Mouse (Mus musculus): Measurements from ENCODE around the gene Cox5b. TPM values are rescaled to one million over a fixed set of nuclear protein-coding genes. Genes with fewer than 3 reads are reported as not detected.

The Cox5b gene
- total RNA-seq, 2 experiments from 2014 or later, result 579 to 668 TPM

DNA sequence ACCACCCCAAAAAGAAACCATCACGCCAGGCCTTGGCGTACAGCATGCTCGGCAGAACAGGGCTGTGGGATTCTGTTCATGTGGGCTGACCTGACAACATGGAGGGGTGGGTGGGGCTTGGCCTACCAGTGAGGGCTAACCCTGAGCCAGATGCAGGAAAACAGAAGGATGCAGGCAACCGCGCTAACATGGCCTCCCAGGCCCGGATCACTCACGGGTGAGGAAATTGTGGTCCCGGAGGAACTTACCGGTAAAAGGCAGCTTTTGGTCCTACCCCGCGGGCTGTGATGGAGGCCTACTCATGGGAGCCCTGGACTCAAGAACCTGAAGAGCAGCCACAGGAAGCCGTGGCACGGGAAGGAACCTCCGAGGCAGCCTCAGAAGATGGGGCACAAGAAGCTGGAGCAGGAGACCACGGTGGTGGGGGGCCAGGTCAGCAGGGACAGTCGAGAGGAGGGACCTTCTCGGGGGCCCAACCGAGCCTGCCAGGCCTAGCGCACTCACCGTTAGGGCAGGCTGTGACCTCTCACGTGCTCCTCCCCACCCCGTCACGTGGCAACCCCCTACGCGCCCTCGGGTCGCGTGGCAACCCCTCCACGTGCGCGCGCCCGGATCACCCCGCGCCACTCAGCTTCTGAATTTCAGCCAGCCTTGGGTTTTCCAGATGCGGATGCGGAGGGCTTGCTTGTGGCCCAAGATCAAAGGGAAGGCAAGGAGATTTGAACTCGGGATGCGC lies 8.5 kb upstream of the Cox5b start, which contains the start of gene Fam178b:
TSS of gene Fam178b (minus strand) at position 564 of the 736 bp plus-strand sequence.
- intact Hi-C loops (cut with DNase I), result no loop called here
- no peak for DNase-seq (ENCODE audit: low spot score in 2 of 2)

DNA sequence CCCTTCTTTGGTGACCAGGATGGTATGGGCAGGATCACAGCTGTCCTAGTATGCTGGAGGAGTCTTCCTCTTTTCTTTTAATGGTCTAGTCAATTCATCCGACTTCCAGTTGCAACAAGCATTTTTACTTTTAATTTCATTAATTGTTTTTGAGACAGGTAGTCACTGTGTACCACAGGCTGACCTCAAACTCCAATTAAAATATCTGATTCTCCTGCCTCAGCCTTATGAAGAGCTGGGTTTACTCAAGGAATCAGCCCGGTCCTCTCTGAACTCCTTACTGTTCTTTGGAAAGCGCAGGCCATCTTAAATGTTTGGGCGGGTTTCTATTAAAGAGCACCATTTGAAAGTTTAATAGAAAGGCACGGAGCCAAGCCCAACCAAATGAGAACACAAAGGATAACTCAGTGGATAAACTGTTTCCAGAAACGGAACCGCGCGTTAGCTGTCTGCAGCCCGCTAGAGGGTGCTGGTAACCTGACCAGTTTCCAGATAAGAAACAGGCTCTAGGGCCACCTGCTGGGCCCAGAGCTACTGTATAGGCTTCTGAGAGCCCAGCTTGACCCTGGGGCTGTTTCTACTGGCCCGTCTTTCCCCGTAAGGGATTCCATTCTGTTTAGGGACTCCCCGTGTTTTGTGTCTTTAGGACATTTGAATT lies 7.3 kb upstream of the Cox5b start:
- DNase-seq (ENCODE audit: low spot score in 2 of 2), result peak; percentile 61 to 77
- intact Hi-C loops (cut with DNase I), result loop anchor here (2.0 kb wide), 1 partner anchor 137 kb away; the partner anchor contains the start of gene Ankrd39

DNA sequence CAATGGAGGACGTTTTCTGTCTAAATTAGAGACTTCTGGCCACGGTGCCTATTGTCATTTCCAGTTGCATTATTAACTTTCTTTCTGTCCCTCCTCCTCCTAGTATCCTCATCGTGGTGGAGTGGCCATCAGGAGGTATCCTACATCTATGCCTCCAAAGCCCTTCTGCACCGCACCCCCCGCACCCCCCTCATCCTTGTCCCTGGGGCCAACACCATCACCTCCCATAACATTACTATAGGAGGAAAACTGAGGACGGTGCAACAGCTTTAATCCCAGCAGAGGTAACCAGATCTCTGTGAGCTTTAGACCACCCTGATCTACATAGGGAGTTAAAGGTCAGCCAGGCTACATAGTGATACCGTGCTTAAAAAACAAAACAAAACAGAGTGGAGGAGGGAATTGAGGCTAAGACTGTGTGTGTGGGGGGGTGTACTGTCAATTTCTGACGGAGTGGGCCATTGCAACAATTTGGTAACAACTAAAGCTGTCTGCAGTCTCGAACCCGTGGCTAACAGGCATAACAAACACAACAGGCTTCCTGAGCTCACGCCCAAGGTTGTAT lies 496 bp upstream of the Cox5b start:
- intact Hi-C loops (cut with DNase I), result no loop called here
- no peak for DNase-seq (ENCODE audit: low spot score in 2 of 2)

DNA sequence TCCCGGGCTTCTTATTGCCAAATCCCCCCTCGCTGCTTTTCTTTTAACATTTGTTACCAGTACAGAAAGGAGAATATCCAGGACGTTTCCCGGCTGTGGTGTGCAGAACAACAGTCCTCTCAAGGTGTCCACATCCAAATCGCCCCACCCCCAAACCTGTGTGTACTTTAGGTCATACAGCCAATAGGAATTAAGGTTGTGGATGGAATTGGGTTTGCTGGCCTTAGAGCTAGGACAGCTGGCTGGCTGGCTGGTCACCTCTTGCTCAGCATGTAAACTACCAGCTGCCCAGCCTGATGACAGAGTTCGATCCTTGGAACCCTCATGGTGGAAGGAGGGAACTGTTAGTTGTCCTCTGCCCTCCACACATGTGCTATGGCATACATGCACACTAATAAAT lies 3.6 kb downstream of the Cox5b start:
- DNase-seq (ENCODE audit: low spot score in 2 of 2), result no peak
- intact Hi-C loops (cut with DNase I), result no loop called here

DNA sequence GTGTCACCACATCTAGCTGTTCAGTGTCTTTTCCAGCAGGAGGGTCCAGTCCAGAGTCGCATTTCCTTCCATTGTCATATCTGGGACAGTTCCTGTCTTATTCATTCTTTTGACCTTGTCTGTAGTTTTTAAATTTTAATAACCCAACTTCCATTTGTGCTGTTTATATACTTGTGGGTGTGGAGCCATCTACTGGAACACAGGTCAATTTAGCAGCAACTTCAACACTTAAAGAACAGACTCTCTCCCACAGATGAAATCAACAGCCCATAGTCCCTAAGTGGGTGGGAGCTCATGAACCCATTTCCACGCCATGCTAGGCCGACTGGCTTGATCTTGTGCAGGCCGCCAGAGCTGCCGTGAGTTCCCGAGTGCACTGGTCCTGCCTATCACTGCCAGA lies 5.2 kb downstream of the Cox5b start:
- intact Hi-C loops (cut with DNase I), result no loop called here
- DNase-seq (ENCODE audit: low spot score in 2 of 2), result no peak

DNA sequence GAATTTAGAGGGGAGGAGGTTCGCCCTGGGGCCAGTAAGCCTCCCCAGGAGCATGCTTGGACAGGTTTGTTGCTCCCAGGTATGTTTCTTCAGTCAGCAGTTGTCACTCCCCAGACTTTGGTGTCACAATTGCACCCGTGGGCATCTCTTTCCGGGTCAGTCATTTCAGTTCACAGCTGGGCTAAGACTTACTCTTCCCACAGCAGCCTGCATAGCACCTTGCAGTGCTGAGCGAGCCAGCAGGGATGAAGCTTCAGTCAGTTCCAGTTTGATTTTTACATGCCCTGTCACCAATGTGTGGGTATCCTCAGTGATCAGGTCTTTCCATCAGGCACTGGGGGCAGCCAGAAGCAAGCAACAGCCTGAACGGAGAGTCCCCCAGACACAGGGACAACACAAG lies 5.8 kb downstream of the Cox5b start:
- DNase-seq (ENCODE audit: low spot score in 2 of 2), result no peak
- intact Hi-C loops (cut with DNase I), result no loop called here

DNA sequence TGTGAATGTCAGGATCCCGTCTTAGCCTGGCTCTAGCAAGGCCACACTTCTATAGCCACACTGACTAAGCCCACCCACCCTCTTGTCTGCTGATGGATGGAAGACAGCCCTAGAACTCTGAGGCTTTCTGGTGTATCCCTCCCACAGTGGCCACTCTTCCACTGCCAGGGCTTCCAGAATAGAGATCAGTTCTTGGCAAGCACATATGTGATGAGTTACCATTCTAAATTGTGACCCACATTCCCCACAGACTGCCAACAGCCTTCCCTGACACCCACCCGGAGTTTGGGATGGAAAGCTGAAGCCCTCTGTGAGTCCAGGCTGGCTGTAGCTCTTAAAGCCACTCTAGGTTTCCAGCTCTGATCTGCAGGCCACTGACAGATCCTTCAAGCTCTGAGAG lies 15.9 kb downstream of the Cox5b start:
- peak in 1 of 2 experiments; percentile 57 for DNase-seq (ENCODE audit: low spot score in 2 of 2)
- intact Hi-C loops (cut with DNase I), result no loop called here

DNA sequence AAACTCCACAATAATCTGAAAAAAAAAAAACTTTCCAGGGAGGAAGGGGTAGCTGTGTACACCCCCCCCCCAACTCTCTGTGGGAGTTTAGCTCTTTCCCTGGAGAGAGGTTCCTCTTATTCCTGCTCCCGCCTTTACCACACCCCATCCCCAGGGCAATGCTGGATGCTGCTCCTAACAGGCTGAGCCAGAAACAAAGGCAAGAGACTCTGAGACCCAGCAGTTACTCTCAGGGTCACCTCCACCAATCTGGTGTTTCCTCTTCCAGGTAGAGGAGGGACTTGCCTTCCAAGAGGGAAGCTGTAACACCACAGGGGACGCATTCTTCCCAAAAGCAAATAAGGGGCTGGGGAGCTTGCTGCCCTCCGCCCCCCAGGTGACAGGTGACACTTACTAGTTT lies 16.5 kb downstream of the Cox5b start:
- intact Hi-C loops (cut with DNase I), result no loop called here
- no peak for DNase-seq (ENCODE audit: low spot score in 2 of 2)

DNA sequence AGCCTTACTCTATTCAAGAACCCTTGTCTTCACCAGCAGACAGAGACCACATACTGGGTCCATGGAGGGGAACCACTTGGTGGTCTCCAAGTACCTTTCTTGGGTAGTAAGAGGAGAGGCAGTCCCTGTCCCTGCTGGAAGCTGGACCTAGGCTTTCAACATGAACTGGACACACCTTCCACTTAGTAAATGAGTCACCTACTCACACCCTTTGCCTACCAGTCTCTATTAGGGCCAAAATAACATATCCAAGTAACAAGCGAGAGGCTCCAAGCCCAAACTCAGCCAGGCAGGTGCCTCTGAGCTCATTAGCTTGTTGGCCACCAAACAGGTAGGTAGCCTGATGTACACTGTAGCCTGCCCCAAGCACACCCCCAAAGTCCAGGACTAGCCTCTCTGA lies 17.4 kb downstream of the Cox5b start:
- DNase-seq (ENCODE audit: low spot score in 2 of 2), result no peak
- intact Hi-C loops (cut with DNase I), result no loop called here

DNA sequence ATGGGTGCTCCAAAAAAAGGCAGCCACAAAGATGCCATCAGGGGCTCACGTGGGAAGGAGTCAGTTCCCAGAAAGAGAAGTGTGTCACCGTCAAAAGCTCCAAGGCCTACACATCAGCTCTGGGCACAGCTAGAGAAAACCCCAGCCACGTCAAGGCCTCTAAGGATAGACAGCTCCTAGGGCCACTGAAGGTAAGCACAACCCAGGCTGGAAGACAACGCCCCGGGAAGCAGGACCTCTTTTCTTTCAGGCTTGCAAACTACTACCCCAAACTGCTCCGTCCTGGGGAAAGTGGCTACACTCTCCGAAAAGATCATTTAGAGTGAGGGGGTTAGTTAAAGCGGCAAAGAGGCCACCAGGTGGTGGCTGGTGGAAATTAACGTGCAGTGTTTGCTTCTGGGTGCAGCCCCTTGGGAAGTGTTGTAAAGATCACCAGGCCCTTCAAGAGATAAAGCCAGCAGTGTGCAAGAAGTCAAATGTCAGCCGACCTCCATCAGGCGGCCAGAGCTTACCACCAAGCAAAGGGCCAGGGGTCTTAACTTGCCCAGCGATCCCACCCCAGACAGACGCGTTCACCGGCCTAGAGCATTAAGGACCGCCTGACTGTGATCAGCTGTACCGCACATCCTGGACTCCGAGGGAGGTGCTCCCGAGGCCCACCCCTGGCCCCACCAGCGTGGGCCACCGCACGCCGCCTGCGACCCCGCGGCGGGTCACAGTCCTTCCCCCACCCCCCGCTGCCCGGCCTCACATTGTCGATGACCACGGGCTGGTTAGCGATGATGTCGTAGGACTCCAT lies 18.0 kb downstream of the Cox5b start:
- intact Hi-C loops (cut with DNase I), result no loop called here

DNA sequence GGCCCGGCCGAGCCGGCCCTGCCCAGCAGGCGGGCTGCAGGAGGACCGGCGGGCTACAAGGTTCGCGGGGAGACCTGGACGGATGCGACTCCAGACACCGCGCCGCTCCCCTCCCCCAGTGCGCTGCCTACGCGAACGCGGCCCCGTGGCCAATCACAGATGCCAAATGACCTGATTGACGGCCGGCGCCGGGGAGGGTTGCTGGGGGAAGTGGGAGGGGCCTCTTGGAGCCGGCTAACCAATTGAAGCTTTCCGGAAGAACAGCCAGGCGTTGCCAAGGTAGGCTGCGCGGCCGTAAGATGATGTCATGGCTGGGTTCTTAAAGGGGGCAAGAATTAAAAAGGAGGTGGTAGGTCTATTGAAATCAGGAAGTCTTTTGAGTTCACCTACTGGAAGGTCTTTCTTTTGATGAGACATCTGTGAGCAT lies 18.6 kb downstream of the Cox5b start, which contains the start of gene 4933424G06Rik:
TSS of gene 4933424G06Rik (plus strand) at position 296 of the 427 bp plus-strand sequence.
- DNase-seq (ENCODE audit: low spot score in 2 of 2), result peak; percentile 97
- intact Hi-C loops (cut with DNase I), result no loop called here

More for the DNA sequence above, 18.0 kb downstream of the Cox5b start:
- DNase-seq (ENCODE audit: low spot score in 2 of 2), result peak; percentile 44 to 47

DNA sequence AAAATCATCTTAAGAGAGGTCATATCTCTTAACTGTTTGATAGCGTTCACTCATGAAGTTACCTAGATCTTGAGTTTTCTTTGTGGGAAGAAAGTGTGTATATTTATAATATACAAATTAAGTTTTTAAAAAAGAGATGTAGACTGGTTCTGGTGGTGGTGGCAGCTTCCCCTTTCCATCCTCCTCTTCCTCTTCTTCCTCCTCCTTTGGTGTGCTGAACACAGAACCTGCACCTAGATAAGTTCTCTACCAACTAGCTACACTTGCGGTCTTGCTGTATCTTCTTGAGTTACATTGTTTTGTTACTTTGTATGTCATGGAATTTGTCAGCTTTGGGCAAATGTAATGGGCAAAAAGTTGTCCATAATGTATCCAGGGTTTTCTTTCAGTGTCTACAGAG lies 19.9 kb downstream of the Cox5b start:
- DNase-seq (ENCODE audit: low spot score in 2 of 2), result no peak
- intact Hi-C loops (cut with DNase I), result no loop called here

DNA sequence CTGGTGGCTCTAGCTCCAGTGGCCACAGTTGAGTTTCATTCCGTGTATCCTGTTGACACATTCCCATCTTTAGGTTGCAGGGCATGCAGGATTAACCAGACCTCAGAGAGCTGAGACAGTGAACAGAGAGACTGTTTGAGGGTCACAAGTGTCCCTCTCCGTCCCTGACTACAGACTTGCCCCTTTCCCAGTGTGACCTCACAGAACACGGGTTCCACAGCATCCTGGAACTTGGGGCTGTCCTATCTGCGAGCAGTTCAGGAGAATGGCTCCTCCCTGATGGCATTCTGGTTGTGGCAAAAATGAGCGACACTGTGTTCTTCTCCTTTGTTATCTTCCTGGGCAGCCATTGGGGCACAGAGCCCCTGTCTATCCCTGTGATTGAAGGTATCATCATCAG lies 23.1 kb downstream of the Cox5b start, which contains the start of gene Actr1b:
TSS of gene Actr1b (minus strand) at position 112 of the 400 bp plus-strand sequence.
- intact Hi-C loops (cut with DNase I), result no loop called here
- no peak for DNase-seq (ENCODE audit: low spot score in 2 of 2)

DNA sequence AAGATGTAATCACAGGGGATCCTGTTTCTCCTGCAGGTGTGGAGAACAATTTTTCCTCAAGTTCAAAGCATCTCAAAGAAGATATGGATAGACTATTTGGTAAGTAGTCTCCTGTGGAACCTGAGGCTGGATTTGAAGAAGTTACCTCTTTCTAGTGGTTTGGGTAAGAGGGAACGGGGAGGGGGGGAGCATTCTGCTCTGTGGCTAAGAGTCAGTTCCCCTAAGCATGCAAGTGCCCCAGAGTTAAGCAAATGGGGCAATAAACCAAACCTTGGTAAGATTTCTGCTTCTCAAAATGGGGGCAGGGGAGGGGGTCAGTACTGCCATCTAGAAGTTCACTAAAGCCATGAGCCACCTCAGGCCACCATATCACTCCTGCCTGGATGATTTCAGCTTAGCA lies 27.5 kb downstream of the Cox5b start:
- intact Hi-C loops (cut with DNase I), result no loop called here
- no peak for DNase-seq (ENCODE audit: low spot score in 2 of 2)

DNA sequence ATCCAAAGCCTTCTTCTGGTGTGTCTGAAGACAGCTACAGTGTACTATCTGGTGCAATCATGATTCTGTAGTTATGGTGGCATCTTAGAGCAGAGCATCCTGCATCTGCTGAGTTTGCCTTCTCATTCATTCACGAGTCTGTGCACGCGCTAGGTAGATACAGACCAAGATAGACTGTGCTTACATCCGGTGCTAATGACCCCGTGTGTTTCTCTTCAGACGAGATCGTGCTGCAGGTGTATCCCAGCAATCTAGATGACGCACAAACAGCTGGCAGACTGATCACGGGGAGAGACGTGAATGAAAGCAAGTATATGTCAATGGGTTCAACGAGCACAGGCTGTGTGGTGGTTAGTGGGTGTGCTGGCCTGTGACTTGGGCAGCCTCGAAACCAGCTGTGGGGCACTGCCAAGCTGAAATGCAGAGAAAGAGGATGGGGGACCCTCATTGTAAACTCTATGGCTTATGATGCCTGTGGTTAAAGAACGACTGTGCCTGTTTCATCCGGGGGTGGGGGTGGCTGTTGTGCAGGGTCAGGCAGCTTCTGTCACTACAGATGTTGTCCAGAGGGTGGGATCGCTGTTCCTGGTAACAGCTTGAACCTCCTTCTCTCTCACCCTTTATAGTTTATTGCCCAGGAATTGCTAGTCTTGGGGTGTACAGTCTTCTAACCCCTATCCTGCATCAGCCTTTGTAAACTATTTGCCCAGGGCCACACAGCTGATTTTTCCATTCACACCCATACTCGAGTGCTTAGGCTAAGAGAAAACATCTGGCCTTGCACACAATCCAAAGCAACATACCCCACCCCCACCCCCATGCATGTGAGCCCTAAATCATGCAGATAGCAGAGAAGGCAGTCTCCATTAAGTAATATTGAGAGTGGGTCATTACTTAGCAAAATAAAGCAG lies 32.2 kb downstream of the Cox5b start:
- intact Hi-C loops (cut with DNase I), result no loop called here
- no peak for DNase-seq (ENCODE audit: low spot score in 2 of 2)

DNA sequence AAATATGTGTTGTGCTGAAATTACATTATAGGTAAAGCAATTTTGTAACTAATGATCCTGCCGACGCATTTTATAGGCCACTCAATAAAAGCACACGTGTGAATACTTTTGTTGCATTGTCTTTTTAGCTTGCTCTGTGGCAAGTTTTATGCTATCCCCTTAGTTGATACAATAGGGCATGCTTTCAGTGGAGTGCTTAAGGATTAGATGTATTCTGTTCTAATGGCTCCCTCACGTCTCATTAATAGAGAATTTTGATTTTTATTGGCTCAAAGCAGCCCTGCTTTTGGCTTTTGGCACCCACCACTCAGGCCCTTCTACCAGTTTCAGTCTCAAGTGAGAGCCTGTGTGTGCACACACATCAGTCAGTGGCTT lies 32.8 kb downstream of the Cox5b start:
- no peak for DNase-seq (ENCODE audit: low spot score in 2 of 2)
- intact Hi-C loops (cut with DNase I), result no loop called here

DNA sequence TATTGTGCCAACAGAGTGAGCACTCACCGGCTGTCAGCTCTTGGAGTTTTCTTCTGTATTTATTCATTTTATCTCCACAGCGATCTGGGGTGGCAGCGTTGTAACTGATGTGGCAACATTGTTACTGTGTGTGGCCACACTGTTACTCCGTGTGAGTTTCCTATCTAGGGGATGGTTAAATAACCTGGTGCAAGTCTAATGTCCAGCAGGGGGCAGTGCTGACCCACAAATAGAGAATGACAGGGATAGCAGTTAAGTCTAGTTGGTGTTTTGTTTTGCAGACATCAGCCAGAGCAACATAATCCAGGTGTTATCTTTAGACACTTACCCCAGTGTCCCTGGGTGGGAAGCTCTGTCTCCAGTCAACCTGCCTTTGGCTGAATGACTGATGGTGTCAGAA lies 46.1 kb downstream of the Cox5b start:
- DNase-seq (ENCODE audit: low spot score in 2 of 2), result peak; percentile 75 to 80
- intact Hi-C loops (cut with DNase I), result loop anchor here (2.0 kb wide), 1 partner anchor 514 kb away; no protein-coding TSS in a partner anchor

DNA sequence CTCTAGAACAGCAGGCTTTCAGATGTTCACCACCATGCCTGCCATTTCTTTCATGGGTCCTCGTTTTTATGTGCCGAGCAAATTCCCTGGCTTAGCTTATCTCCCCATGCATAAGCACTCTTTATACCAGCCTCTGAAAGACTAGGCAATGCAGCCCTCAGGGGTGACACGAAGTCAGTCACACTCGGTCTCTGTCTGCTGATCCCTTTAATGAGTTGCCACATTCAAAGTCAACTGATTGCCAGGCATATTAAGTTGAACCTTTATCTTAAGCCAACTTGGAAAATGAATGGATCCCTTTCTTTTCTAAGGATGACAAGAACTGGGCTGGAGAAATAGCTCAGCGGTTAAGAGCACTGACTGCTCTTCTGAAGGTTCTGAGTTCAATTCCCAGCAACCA lies 48.0 kb downstream of the Cox5b start:
- no peak for DNase-seq (ENCODE audit: low spot score in 2 of 2)
- intact Hi-C loops (cut with DNase I), result no loop called here

DNA sequence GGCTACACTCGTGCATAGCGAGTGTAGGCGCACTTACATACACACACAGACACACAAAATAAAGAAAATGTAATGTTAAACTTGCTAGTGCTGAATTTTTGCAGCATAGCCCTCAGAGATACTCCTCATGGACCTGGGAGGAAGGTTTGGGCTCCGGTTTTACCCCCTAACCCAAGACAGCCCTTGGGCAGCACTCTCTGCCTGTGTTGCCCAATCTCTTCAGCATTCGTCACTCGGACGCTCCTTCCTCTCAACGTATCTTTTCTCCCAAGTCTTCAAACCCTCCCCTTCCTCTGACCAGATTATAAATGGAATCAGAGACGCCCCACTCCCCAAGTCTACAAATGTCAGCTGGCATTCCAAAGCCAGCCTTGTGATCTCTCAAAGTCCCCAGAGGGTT lies 51.8 kb downstream of the Cox5b start:
- DNase-seq (ENCODE audit: low spot score in 2 of 2), result no peak
- intact Hi-C loops (cut with DNase I), result no loop called here

Measured in left cerebral cortex, postnatal 36 days (tissue).